Mouse (Mus musculus): Measurements from ENCODE around the gene Lrrc42. TPM values are rescaled to one million over a fixed set of nuclear protein-coding genes. Genes with fewer than 3 reads are reported as not detected.

Gene Lrrc42
- total RNA-seq, 2 experiments from 2014 or later = 10.0 to 10.2 TPM

- DNase-seq = no peak
Measured at GRCm38 (mm10) chr4:107249471-107249870, 3.9 kb downstream of the Lrrc42 start.

DNA sequence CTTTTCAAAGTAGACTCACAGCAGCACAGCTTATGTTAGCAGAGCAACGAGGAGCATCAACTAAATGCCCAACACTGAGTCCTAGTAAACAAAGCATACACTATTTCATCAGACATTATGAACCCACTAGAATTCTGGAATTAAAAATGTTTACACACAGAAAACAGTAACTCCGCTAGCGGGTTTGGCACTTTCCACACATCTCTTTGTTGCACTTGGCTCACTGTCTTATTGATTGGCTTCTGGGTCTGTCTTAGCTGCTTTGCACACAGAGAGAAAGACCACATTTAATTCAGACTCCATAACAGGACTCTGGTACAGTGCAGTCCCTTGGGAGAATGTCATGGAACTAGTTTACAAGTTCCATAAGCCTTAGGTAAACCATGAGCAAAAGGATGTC lies 5.3 kb downstream of the Lrrc42 start:
- peak in 1 of 2 experiments; percentile 18 for DNase-seq

- DNase-seq = peak in 1 of 2 experiments; percentile 20
Measured at GRCm38 (mm10) chr4:107247110-107247509, 6.2 kb downstream of the Lrrc42 start.

DNA sequence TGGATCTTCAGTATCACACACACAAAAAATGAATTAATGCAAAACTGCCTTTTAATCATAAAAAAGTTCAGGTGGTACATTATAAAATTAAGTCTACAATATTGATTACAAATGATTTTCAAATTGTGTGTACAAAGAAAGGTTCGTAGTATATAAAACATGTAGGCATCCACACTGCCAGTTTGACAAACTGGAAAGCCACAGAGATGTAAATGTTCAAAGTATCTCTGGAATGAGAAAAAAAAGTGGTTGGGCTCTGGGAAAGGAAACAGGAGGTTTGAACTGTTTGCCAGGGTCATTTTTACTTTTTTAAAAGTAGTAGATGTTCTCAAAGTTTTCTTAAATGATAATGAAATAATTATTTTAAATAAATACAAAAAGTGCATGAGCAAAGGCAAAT lies 7.3 kb downstream of the Lrrc42 start:
- DNase-seq = no peak

GRCm38 (mm10) chr4:107245368-107245767 lies 8.0 kb downstream of the Lrrc42 start:
- DNase-seq = no peak

- DNase-seq = no peak
Measured at GRCm38 (mm10) chr4:107243365-107244333, 9.7 kb downstream of the Lrrc42 start.

DNA sequence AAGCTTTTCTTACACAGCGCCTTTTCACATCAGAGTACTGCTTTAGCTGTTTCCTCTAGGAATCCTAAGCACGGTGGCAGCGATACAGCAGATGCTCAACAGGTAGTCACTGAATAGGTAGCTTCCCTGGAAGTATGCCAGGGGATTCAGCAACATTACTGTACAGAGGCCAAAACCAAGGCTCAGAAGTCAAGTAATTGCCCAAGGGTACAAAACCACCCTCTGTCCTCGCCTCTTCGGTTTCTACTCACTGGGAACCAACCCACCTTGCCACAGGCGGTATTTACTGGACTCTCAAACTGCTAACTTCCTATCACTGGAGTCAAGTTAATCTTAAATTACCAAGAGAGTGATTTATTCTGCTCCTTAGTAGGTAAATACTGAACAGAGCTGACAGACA lies 13.1 kb downstream of the Lrrc42 start:
- DNase-seq = no peak

DNA sequence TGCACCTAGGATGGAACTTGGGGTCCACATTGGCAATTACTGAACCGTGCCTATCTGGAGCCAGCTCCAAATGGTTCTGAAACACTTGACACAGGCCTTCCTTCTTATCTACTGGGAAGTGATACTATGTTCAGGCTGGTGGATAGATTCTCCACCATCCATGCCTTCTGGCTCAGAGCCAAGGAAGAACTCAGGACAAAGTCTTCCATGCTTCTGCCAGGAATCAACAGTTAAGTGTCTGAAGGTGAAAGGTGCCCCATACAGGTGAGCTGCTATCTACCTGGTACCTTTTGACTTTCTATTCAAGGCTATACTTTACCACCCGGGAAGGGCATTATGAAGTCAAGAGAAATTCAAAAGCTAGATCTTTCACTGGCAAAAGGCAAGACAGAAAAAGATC lies 15.1 kb downstream of the Lrrc42 start:
- no peak for DNase-seq

GRCm38 (mm10) chr4:107232219-107232618 lies 21.1 kb downstream of the Lrrc42 start:
- no peak for DNase-seq

GRCm38 (mm10) chr4:107226313-107226712 lies 27.0 kb downstream of the Lrrc42 start:
- no peak for DNase-seq

- DNase-seq = peak; percentile 72 to 81
Measured at GRCm38 (mm10) chr4:107223225-107224204, 29.8 kb downstream of the Lrrc42 start.

- DNase-seq = no peak
Measured at GRCm38 (mm10) chr4:107221524-107221923, 31.8 kb downstream of the Lrrc42 start.

GRCm38 (mm10) chr4:107217574-107217973 lies 35.8 kb downstream of the Lrrc42 start:
- DNase-seq = no peak

DNA sequence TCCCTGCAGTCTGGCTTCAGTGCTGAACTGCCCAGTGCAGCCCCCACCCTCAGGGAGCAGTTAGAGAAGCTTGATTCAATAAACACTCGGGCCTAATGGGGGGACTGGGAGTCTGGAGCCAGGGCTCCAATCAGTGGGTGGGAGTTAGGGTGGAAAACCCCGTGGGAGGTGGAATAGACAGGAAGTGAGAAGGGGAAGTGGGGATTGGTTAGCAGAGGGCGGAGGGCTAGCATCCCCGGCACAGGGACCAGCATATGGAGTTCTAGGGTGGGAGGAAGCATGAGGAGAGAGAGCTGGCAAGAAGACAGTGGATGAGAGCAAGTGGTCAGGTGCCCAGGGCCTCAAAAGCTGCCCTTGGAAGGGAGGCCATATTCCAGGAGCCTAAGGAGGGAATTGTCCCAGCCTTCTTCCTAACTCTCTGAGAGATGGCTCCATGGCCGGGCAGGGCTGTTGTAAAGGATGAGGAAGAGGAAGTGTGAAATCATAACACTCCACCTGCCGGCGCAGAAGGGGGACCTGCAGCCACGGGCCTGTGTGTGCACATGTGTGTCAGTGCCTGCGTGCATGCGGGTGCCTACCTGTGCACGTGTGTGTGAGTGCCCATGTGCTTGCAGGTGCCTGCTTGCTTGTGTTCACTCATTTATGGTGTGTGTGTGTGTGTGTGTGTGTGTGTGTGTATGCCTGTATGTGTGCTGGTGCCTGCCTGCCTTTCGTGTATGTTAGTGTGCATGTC lies 39.9 kb downstream of the Lrrc42 start:
- no peak for DNase-seq

DNA sequence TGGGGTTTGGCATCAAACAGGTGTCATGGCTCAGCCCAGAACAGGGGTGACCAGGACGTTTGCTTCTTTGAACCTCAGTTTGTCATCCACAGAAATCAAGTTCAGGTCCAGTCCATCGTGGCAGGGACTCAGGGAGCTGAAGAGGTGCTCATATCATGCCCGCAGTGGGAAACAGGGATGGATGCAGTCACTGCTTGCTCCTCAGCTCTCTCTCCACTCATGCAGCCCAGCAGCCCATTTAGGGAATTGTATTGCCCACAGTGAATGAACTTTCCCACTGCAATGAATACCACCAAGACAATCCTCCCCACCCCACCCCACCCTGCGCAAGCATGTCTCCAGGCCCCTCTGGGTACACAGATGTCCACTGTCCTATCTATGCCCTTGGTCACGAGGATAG lies 41.4 kb downstream of the Lrrc42 start:
- DNase-seq = no peak

GRCm38 (mm10) chr4:107211465-107211864 lies 41.9 kb downstream of the Lrrc42 start:
- no peak for DNase-seq

- no peak for DNase-seq
Measured at GRCm38 (mm10) chr4:107210483-107211097, 42.7 kb downstream of the Lrrc42 start.

- no peak for DNase-seq
Measured at GRCm38 (mm10) chr4:107208880-107209279, 44.5 kb downstream of the Lrrc42 start, which contains the start of gene Ldlrad1. Gene Ldlrad1 (plus strand): TSS chr4:107209180.

DNA sequence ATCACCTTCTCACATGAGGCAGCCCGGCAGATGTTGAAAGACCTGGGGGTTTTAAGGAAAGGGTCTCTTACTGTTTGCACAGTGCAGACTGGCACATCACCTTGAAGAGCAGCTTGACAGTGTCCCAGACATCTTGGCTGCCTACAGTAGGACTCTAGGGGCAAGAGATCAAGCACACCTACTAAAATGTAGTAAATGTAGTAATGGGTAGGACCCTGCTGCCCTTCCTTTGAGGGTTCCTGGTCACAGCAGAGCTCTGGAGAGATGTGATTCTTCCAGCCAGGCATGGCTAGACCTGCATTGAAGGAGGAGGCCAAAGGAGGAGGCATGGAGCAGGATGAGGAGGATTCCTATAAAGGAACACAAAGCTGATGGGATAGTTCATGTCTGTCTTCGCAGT lies 46.3 kb downstream of the Lrrc42 start:
- DNase-seq = no peak

DNA sequence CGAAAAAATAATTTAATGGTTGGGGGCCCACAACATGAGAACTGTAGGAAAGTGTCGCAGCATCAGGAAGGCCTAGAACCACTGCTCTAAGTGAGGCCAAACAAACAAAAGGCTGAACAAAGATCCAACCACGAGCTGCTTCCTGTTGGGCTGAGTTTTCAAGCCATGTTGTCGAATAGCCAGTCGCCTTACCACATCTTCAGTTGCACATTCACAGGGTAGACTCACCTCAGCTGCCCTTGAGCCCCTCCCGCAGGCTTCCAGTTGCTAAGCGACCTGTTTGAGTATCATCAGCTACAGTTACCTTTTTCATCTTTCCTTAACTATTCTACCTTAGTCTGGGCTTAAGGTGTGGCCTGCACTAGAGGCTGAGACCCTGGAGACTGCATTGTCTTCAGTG lies 50.3 kb downstream of the Lrrc42 start:
- DNase-seq = no peak

- no peak for DNase-seq
Measured at GRCm38 (mm10) chr4:107201779-107202178, 51.6 kb downstream of the Lrrc42 start.
